8 mouse cellular contexts compared by ENCODE assay signal in genomic region chr6:83775638-83776293, GRCm38 (mm10). TPM values are rescaled to one million over a fixed set of nuclear protein-coding genes. Genes with fewer than 3 reads are reported as not detected.
DNase-seq lines count a peak whose midpoint lies in the region; ATAC-seq lines count a peak whose summit lies in the region.

Tex261 (minus strand) TSS chr6:83775813.

- no peaks in the 10 kb centered on the region; the same call in none of the 2 replicates for H3K36me3 ChIP-seq in hindbrain, embryonic 15.5 days

- DNase-seq in T-cell, adult 2 months (ENCODE audit: low spot score), result peak; percentile 88
- peak; percentile 89 to 94 for DNase-seq in cerebellum, postnatal 36 days
- DNase-seq in frontal cortex, postnatal 36 days (ENCODE audit: low spot score in 2 of 2), result peak; percentile 91 to 92
- DNase-seq in left cerebral cortex, adult 11 months (ENCODE audit: low spot score), result peak; percentile 83
- peak; percentile 94 to 95 for DNase-seq in lung, postnatal 4 days
- DNase-seq in retina, postnatal 7 days (ENCODE audit: low read depth, low spot score), result peak; percentile 84
- DNase-seq in urinary bladder, adult 2 months (ENCODE audit: low spot score), result peak; percentile 87

- peak within 1 kb of the TSS; percentile 76 for H3K4me3 ChIP-seq in hindbrain, embryonic 15.5 days

- peak; percentile 96 for ATAC-seq in hindbrain, embryonic 15.5 days (ENCODE audit: low FRiP score, low read depth)

- H3K9ac ChIP-seq in hindbrain, embryonic 15.5 days, result peak within 1 kb of the TSS; percentile 81

- H3K4me2 ChIP-seq in hindbrain, embryonic 15.5 days, result peak within 1 kb of the TSS; percentile 81

- peak within 1 kb of the TSS; percentile 83 for H3K27ac ChIP-seq in hindbrain, embryonic 15.5 days (replicated peaks)

- under 1% methylated on average over 45 of the region's 45 CpGs for WGBS in hindbrain, embryonic 15.5 days

- H3K27me3 ChIP-seq in hindbrain, embryonic 15.5 days, result no peaks in the 10 kb centered on the region

- peaks cover 33% of the 10 kb centered on the region for H3K4me1 ChIP-seq in hindbrain, embryonic 15.5 days (replicated peaks)

- no peaks in the 10 kb centered on the region for H3K9me3 ChIP-seq in hindbrain, embryonic 15.5 days

RNA-seq across cellular contexts. Expression of gene Tex261, which starts in this region (rescaled TPM):
- 61.4 and 73.5 TPM in 2 replicates for polyA plus RNA-seq in hindbrain, embryonic 15.5 days (2015; fragmentation: Nextera tagmentation; extraction: Ambion mirVana)
- 52.7 and 56.9 TPM in 2 replicates for polyA plus RNA-seq in urinary bladder, adult 2 months (2012; rRNA removed)

Comparison
In these comparisons a context has a peak if more than half of its experiments do, and no peak if none do; other contexts are left out.
1. Peak in every context shown above with its lines: DNase-seq, ATAC-seq, H3K4me3 ChIP-seq and H3K27ac ChIP-seq.